Mouse (Mus musculus) lung, postnatal 0 days (tissue): Measurements from ENCODE around the gene AC134908.4.

Experiments
- CTCF ChIP-seq: IDR thresholded peaks from 2 replicates; pipeline ENCODE4 v1.5.1; 2016; ENCODE audit warnings: antibody characterized with exemption, mild to moderate bottlenecking
- EP300 ChIP-seq: IDR thresholded peaks from 2 replicates; pipeline ENCODE4 v1.6.1; 2016; ENCODE audit warnings: antibody characterized with exemption, mild to moderate bottlenecking, control low read depth

- TF ChIP-seq CTCF, result no peak
- TF ChIP-seq EP300, result no peak
These were observed 47.7 kb upstream of the AC134908.4 start for GRCm38 (mm10) chr17:25843122-25843521.
